In genomic region chr9:121093760-121094159, GRCm38 (mm10) we compare ENCODE assay signal across 29 mouse cellular contexts.
DNase-seq lines count a peak whose midpoint lies in the region; ATAC-seq lines count a peak whose summit lies in the region.
"Had no signal": no experiment of that assay in that cellular context is flagged by ENCODE, and none has a peak within 500 bp of the region (broad histone marks: within the 10 kb centered on the region; RNA-seq: fewer than 3 reads in every experiment).

No protein-coding gene starts in this region.

- H3K4me3 ChIP-seq in neural tube, embryonic 14.5 days (ENCODE audit: low read depth, low read length) = no peak overlapping the region
- H3K4me3 ChIP-seq in neural tube, embryonic 15.5 days (replicated peaks) = no peak overlapping the region
- no peak overlapping the region for H3K4me3 ChIP-seq in limb, embryonic 13.5 days
- no peak overlapping the region for H3K4me3 ChIP-seq in midbrain, embryonic 16.5 days (ENCODE audit: low read depth, low read length)
- H3K4me3 ChIP-seq: embryonic facial prominence, embryonic 12.5 days; gastrocnemius, adult 2 months; heart, embryonic 13.5 days; hindbrain, embryonic 10.5 days; hindbrain, embryonic 15.5 days; liver, embryonic 15.5 days had no signal

- no peak overlapping the region for H3K4me2 ChIP-seq in neural tube, embryonic 14.5 days (ENCODE audit: low read depth, low read length)
- no peak overlapping the region for H3K4me2 ChIP-seq in neural tube, embryonic 15.5 days
- no peak overlapping the region for H3K4me2 ChIP-seq in limb, embryonic 13.5 days (replicated peaks)
- no peak overlapping the region for H3K4me2 ChIP-seq in midbrain, embryonic 16.5 days (ENCODE audit: low read length)
- H3K4me2 ChIP-seq: embryonic facial prominence, embryonic 12.5 days; heart, embryonic 13.5 days; hindbrain, embryonic 15.5 days; liver, embryonic 15.5 days; lung, embryonic 14.5 days had no signal

- H3K36me3 ChIP-seq in neural tube, embryonic 14.5 days (ENCODE audit: control insufficient read depth, insufficient read depth, low read length) = no peaks in the 10 kb centered on the region
- H3K36me3 ChIP-seq in neural tube, embryonic 15.5 days = no peaks in the 10 kb centered on the region
- no peaks in the 10 kb centered on the region for H3K36me3 ChIP-seq in limb, embryonic 13.5 days
- no peaks in the 10 kb centered on the region for H3K36me3 ChIP-seq in midbrain, embryonic 16.5 days (ENCODE audit: control insufficient read depth, insufficient read depth, low read length)
- H3K36me3 ChIP-seq: embryonic facial prominence, embryonic 12.5 days; heart, embryonic 13.5 days; hindbrain, embryonic 10.5 days; hindbrain, embryonic 15.5 days; liver, embryonic 15.5 days had no signal

- ATAC-seq in frontal cortex, adult (ENCODE audit: low TSS enrichment) = peak; percentile 68; the same call in 1 of the 2 replicates
- ATAC-seq in neural tube, embryonic 14.5 days (ENCODE audit: low read depth) = peak; percentile 41; the same call in 1 of the 2 replicates
- ATAC-seq in neural tube, embryonic 15.5 days (ENCODE audit: low FRiP score) = no peak
- ATAC-seq in limb, embryonic 13.5 days (ENCODE audit: low FRiP score, low read depth) = 0 out of 2 replicates have a peak, but pooled peaks have one; percentile 19
- ATAC-seq in midbrain, embryonic 16.5 days = no peak
- ATAC-seq: forebrain, embryonic 14.5 days; inflammation-experienced regulatory T-cells, adult 6 months had no signal

- no peaks in the 10 kb centered on the region for H3K4me1 ChIP-seq in neural tube, embryonic 14.5 days (ENCODE audit: control insufficient read depth, insufficient read depth, low read length)
- peaks cover 15% of the 10 kb centered on the region for H3K4me1 ChIP-seq in neural tube, embryonic 15.5 days
- H3K4me1 ChIP-seq in limb, embryonic 13.5 days = peaks cover 8% of the 10 kb centered on the region
- H3K4me1 ChIP-seq in midbrain, embryonic 16.5 days (ENCODE audit: control insufficient read depth, insufficient read depth, low read length) = no peaks in the 10 kb centered on the region
- H3K4me1 ChIP-seq: embryonic facial prominence, embryonic 12.5 days; heart, embryonic 13.5 days; liver, embryonic 15.5 days had no signal

- H3K27me3 ChIP-seq in neural tube, embryonic 14.5 days (ENCODE audit: control insufficient read depth, insufficient read depth, low read length) = no peaks in the 10 kb centered on the region
- no peaks in the 10 kb centered on the region for H3K27me3 ChIP-seq in neural tube, embryonic 15.5 days (replicated peaks)
- H3K27me3 ChIP-seq in limb, embryonic 13.5 days = no peaks in the 10 kb centered on the region
- no peaks in the 10 kb centered on the region for H3K27me3 ChIP-seq in midbrain, embryonic 16.5 days (ENCODE audit: control insufficient read depth, insufficient read depth, low read depth, low read length)
- H3K27me3 ChIP-seq: embryonic facial prominence, embryonic 12.5 days; heart, embryonic 13.5 days; hindbrain, embryonic 15.5 days; liver, embryonic 15.5 days had no signal

- no peaks in the 10 kb centered on the region for H3K9me3 ChIP-seq in neural tube, embryonic 14.5 days (ENCODE audit: control insufficient read depth, low read length)
- H3K9me3 ChIP-seq in neural tube, embryonic 15.5 days (replicated peaks) = no peaks in the 10 kb centered on the region
- H3K9me3 ChIP-seq in limb, embryonic 13.5 days = peaks cover 7% of the 10 kb centered on the region; the same call in 1 of the 2 replicates
- H3K9me3 ChIP-seq in midbrain, embryonic 16.5 days (replicated peaks; ENCODE audit: control insufficient read depth, low read length, poor library complexity, severe bottlenecking) = no peaks in the 10 kb centered on the region
- H3K9me3 ChIP-seq: embryonic facial prominence, embryonic 12.5 days; hindbrain, embryonic 10.5 days; hindbrain, embryonic 15.5 days; liver, embryonic 15.5 days had no signal

- H3K27ac ChIP-seq in neural tube, embryonic 14.5 days (ENCODE audit: low read depth, low read length) = no peak overlapping the region
- H3K27ac ChIP-seq in neural tube, embryonic 15.5 days (replicated peaks) = no peak overlapping the region
- no peak overlapping the region for H3K27ac ChIP-seq in limb, embryonic 13.5 days
- H3K27ac ChIP-seq in midbrain, embryonic 16.5 days (ENCODE audit: low read length) = no peak overlapping the region
- H3K27ac ChIP-seq: embryonic facial prominence, embryonic 12.5 days; gastrocnemius, adult 2 months; heart, embryonic 13.5 days; hindbrain, embryonic 10.5 days; hindbrain, embryonic 15.5 days; liver, embryonic 15.5 days had no signal

- no peak for DNase-seq in frontal cortex, postnatal 25 days (ENCODE audit: low spot score in 2 of 2)
- peak; percentile 53 to 62 for DNase-seq in adrenal gland, postnatal 36 days
- DNase-seq in heart, adult 11 months = no peak
- DNase-seq: B cell, adult 2 months; cerebellum, adult 8-10 months; cerebellum, postnatal 25 days; gastrocnemius, adult 2 months; heart, postnatal 10 days; kidney, postnatal 10 days; layer of hippocampus, adult 9-11 months; lung, embryonic 14.5 days; lung, postnatal 14 days; midbrain, embryonic 14.5 days; right cerebral cortex, adult 18-20 months; spleen, adult 18-20 months; thymus, adult 18-20 months; thymus, postnatal 4 days had no signal

- 58% methylated on average over 7 of the region's 7 CpGs for WGBS in neural tube, embryonic 14.5 days
- 52% methylated on average over 7 of the region's 7 CpGs for WGBS in neural tube, embryonic 15.5 days
- 60% methylated on average over 7 of the region's 7 CpGs for WGBS in limb, embryonic 13.5 days
- 88% methylated on average over 7 of the region's 7 CpGs for WGBS in midbrain, embryonic 16.5 days

- H3K9ac ChIP-seq in neural tube, embryonic 14.5 days (replicated peaks; ENCODE audit: low read depth, low read length) = no peak overlapping the region
- H3K9ac ChIP-seq in neural tube, embryonic 15.5 days (replicated peaks) = no peak overlapping the region
- no peak overlapping the region for H3K9ac ChIP-seq in limb, embryonic 13.5 days
- H3K9ac ChIP-seq in midbrain, embryonic 16.5 days (ENCODE audit: low read depth, low read length) = no peak overlapping the region
- H3K9ac ChIP-seq: embryonic facial prominence, embryonic 12.5 days; heart, embryonic 13.5 days; hindbrain, embryonic 15.5 days; liver, embryonic 15.5 days; lung, embryonic 14.5 days had no signal

Comparison
In these comparisons a context has a peak if more than half of its experiments do, and no peak if none do; other contexts are left out.
1. ATAC-seq: peak in frontal cortex, adult (single experiment), neural tube, embryonic 14.5 days (single experiment) and limb, embryonic 13.5 days (single experiment); none in neural tube, embryonic 15.5 days (single experiment) and midbrain, embryonic 16.5 days (single experiment).
2. DNase-seq: peak in adrenal gland, postnatal 36 days (2 of 2); none in frontal cortex, postnatal 25 days (0 of 2) and heart, adult 11 months (single experiment).